Mouse (Mus musculus): ENCODE measurements around the gene Gm28557.
"Not testable (repeated sequence)": the region's sequence is repeated elsewhere in the genome, so short reads cannot be mapped to it uniquely, and the experiment has no call there.

Gm28557 gene

DNA sequence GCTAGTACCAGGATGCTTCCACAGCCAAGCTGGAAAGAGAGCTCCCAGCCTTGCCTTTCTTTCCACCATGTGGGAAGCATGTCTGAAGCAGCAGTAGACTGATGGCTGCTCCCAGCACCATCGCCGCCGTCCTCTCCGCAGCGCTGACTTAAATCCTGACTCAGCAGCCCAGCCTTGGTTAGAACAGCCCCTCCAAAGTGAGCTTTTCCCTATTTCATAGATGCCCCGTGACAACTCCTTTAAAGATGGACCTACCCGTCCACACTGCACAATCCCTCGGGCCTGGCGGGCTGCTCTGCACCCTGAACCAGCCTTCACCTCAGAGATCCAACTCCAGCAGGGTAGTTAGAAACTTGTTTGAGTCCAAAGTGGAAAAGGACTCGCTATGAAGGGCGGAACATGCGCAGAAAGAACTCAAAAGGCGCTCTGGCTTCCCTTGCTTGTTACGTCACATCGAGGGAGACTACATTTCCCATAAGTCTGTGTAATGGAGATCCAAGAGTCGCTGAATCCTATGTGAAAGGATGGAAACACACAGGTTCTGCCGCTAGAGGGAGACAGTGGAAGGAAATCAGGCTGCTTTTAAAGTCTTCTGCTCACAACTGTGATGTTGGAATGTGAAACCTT, at the start of gene Gm28557:
Gene Gm28557, minus strand, starts transcription at position 411 of the 627 bp plus-strand sequence.
- peak; percentile 98 for DNase-seq (ENCODE audit: low spot score)

DNA sequence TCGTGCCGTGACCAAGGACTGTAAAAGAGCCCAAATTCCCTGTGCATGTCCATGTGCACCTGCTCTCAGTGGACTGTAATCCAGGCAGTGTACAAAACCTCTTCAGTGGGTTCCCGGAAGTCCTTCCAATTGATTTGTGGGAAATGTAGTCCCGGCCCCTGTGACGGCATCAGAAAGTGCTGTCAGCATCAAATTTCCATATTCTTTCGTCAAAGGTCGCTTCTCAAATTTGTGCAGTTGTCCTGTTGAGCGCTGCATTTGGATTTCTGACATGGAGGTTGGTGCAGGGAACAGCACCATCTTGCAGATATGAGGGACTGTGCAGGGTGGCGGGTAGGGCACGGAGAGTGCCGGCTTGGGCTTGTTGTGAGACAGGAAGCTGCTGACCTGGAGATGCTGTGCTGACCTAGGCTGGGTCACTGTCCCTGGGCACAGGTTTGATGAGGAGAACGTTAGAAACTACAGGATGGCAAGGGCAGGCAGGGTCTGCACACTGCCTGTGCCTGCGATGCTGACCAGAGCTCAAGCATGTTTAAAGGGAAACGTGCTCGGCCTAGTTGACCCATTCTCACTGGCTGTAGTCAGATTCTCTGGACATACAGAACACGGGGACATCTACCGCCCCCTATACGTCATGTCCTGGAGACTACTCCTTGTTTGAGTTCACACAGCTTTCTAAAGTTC, 19.8 kb upstream of the Gm28557 start:
- DNase-seq (ENCODE audit: low spot score) = peak; percentile 86

DNA sequence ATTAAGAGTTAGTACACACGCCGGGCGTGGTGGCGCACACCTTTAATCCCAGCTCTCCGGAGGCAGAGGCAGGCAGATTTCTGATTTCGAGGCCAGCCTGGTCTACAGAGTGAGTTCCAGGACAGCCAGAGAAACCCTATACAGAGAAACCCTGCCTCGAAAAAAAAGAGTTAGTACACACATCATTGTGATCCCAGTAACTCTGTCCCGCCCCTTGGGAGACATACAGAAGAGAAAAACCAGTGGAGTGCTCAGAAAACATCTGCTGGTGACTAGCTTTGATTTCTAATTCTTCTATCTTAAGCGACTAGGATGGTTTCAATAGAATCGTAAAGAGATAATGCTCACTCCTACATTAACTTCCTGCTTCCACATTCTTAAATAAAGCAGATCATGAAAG, 19.1 kb upstream of the Gm28557 start:
- DNase-seq (ENCODE audit: low spot score) = not testable (repeated sequence)

DNA sequence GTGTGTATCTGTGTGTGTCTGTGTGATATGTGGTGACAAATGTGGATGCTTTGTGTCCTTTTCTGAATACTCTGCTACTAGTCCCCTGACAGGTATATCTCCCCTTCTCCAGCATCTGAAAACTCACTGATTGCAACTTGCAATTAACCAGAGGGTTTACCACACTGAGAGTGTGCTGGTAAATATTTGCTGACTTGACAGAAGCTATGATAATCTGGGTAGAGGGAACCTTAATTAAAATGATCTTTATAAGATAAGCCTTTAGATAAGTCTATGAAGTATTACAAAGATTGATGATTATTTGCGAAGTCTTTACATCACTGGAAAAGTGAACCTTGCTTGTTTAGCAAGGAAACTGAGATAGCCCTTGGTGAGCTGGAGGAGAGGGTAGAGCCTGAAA, 16.1 kb upstream of the Gm28557 start:
- no peak for DNase-seq (ENCODE audit: low spot score)

DNA sequence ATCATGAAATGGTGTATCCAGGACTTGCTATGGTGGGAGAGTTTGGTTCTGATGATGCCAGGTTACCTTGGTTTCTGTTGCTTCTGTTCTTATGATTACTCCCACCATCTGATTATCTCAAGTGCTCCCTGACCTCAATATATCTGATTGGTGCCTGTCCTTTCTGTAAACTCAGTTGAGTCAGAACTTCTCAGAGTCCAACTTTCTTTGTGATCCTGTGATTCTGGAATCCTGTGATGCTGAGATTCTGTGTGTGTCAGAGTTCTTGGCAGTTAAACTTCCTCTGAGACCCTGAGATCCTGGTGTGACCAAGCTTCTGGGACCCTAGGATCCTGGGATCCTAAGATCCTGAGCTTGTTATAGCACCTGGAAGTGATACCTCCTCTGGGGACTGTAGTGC, 13.0 kb upstream of the Gm28557 start, which contains the start of gene Zfp759:
Gene Zfp759, plus strand, starts transcription at position 301 of the 400 bp plus-strand sequence.
- not testable (repeated sequence) for DNase-seq (ENCODE audit: low spot score)

DNA sequence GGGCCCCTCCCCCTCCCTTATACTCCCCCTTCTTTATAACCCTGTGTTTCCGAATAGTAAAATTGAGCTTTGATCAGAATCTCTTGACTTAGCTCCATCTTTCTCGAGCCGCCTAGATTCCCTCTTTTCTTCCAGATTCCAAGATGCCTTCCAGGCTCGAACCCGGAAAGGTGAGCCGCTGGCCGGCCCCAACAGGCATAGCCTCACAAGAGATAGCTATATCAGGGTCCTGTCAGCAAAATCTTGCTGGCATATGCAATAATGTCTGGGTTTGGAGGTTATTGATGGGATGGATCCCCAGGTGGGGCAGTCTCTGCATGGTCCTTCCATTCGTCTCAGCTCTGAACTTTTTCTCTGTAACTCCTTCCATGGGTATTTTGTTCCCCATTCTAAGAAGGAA, 7.8 kb upstream of the Gm28557 start, which contains the start of gene Rslcan18:
Gene Rslcan18, minus strand, starts transcription at position 101 of the 400 bp plus-strand sequence.
- DNase-seq (ENCODE audit: low spot score) = not testable (repeated sequence)

DNA sequence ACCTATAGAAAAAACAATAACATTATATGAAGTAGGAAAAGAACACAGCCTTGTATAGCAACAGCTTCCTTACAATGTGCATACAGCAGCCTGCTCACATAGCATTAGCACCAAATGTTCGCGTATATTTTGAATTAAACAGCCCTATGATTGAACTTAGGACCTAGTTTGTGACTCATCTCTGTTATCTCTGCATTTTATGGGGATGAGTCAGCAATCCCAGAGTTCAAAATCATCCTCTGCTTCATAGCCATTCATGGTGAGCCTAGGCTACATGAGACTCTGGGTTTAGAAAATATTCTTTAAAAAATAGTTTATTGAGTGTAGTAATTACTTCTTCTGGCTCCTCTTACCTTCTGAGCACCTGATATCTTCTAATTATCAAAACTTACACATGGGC, 4.9 kb upstream of the Gm28557 start:
- no peak for DNase-seq (ENCODE audit: low spot score)

DNA sequence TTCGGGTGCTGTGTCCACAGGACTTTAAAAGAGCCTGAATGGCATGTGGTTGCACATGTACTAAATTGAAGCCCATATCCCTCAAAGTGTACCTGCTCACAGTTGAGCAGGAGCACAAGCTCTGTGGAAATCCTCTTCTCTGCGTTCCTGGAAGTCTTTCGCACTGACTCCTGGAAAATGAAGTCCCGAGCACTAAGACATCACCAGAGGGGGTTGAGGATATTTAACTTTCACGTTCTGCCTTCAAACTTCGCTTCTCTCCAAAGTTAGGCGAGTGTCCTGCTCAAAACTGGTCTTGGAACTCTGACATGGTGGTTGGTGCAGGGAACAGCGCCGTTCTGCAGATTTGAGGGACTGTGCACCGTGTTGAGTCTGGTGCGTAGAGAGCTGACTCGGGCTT, 3.7 kb upstream of the Gm28557 start:
- no peak for DNase-seq (ENCODE audit: low spot score)

DNA sequence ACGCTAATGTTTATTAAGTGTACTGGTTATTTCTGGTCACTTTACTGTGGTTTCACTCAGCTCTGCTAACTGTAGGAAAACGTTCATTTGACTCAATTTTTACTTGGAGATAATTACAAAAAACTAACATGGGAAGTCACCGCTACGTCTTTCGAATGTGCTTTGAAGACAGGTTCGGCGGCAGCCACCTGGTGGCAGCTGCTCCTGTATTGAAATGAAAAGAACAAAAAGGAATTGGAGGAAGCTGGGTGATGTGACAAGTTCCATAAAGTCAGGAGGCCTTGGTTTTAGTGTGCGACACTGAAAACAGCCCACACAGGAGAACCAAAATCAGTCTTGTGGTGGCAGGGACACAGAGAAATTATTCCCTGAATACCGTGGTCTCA, 410 bp upstream of the Gm28557 start:
- no peak for DNase-seq (ENCODE audit: low spot score)

DNA sequence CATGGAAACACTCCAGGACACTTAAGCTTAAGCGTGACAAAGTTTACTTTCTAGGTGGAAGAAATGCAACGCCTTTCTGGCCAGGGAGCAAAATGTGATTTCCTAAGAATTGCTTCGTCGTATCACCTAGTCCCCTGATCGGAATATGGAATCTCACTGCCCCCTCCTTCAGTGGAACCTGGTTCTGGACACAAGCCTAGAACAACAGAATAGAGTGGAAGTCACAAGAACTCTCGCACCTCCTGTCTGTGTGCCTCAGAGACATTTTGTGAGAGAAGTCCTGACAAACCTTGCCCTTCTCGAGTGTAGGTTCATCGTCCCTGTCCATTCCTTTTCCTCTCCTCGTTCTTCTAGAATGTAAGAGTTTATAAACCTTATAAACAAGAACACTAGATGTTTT, 723 bp downstream of the Gm28557 start:
- DNase-seq (ENCODE audit: low spot score) = peak; percentile 69

DNA sequence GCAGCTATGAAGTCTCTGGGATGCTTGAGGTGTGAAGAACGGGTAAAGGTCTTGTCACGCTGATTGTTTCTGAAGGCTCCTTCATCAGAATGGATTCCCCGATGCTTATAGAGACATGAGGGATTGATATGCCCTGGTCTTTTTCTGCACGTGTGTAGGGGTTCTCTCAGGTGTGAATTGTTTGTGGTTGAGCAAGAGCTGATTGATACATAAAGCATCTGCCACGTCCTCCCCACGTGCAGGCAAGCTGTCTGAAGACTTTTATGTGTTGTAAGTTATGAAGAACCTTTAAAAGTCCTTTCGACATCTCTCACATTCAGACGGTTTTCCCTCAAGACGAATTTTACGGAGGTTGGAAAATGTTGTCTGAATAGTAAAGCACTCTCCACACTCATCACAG, 10.5 kb downstream of the Gm28557 start, which contains the start of gene Zfp708:
Gene Zfp708, minus strand, starts transcription at position 101 of the 400 bp plus-strand sequence.
- no peak for DNase-seq (ENCODE audit: low spot score)

DNA sequence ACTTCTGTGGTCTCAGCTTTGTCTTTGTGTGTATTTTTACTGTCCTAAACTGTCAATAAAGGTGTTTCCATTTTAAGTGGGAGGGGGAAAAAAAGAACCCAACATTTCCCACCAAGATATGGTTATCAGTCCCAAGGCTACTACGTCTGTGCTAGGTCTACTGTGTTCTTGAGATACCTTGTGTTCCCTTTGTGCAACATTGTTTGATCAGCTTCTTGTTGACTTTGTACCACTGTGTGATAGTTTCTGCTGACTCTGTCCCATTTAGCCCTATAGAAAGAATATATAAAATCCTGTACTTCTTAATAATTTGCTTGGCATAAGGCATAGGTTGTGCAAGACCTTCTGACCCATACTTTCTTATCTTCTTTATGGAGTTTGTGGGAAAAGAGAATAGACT, 18.2 kb downstream of the Gm28557 start:
- DNase-seq (ENCODE audit: low spot score) = no peak

DNA sequence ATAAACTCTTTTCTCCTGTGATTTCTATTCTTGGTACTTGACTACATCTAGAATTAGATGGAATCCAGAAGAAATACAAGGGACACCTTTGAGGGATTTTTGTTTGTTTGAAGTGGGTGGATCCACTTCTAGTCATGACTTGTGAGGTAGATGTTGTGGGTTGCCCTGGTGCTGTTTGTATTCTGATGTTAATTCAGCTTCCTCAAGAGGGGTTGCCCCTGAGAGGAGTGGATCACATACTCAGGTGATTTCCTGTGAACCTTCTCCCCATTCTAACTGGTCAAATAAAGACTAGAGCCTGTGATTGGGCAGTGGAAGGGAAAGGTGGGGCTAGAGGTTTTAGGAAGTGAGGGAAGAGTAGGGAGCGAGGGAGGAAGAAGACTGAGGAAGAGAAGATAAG, 26.5 kb downstream of the Gm28557 start:
- no peak for DNase-seq (ENCODE audit: low spot score)

DNA sequence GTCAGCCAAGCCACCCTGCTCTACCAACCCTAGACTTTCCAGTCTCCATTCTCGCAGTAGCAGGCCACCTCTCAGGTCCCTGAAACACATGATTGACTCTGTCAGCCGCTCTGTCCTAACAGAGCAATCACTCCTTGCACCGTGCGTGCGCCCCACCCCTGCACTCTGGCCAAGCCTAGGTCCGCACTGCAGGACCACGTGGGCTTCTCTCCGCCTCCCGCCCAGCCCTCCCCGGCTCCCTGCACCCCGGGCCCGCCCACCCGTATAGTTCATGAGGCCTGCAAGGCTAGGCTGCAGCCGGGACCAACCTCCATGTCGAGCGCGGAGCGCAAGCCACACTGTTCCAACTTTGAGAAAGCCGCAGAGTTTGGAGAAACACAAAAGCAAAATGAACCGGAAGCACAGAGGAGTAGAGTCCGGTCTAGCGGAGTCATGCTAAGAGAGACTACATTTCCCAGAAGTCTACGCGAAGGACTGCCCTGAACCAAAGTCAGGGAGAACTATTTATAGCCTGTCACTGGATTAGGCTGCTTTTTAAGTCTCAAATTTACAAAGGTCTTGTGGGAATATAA, 27.2 kb downstream of the Gm28557 start:
- DNase-seq (ENCODE audit: low spot score) = peak; percentile 85

DNA sequence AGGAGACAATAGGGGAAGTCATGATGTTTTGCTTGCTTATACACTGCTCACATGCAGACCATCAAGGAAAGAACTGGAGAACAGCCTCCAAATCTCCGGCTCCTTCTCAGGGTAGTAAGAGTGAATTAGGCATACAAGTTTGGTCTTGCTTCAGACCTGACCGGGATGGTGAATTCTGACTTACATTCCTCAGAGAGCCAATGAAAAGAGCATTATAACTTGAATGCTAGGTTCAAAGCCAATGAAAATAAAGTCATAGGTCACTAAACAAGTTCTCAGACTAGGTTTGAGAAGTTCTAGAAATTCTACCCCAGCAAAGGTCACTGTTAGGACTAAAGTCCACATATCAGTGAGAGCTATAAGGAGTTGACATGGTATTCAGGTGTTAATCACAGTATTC, 31.2 kb downstream of the Gm28557 start:
- peak; percentile 24 for DNase-seq (ENCODE audit: low spot score)

DNA sequence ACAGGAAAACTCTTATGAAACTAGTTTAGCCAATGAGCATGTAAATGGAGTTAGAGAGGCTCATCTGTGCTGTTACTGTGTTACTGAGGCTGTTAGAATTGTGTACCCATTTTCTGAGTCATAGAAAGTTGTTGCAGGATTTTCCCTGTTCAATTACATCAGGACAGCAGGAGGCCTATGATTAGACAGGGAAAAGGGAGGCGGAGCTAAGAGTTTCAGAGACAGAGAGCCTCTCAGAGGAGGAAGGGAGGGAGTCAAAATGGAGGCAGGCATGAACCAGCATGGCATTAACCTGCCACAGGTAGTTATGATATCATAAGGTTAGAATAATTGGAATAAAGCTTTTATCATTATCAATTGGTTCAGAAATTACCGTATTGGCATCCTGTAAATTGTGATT, 35.6 kb downstream of the Gm28557 start:
- DNase-seq (ENCODE audit: low spot score) = no peak

DNA sequence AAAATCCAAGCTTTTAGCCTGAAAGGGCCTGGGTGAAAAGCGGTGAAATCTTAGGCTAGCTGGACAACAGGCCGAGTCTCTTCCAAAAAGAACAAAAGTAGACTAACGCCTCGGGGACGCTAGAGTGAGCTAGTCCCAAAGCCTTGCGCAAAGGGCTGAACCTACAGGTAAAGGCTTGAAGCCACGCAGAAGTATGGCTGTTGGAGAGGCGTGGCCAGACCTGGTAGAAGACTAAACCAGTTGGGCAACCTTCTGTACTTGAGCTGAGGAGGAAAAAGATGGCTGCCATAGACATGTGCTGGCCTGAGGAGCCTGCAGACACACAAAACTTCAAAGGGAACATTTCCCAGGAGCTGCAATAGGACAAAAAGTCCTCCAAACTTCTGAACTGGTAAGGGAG, 43.0 kb downstream of the Gm28557 start:
- no peak for DNase-seq (ENCODE audit: low spot score)

DNA sequence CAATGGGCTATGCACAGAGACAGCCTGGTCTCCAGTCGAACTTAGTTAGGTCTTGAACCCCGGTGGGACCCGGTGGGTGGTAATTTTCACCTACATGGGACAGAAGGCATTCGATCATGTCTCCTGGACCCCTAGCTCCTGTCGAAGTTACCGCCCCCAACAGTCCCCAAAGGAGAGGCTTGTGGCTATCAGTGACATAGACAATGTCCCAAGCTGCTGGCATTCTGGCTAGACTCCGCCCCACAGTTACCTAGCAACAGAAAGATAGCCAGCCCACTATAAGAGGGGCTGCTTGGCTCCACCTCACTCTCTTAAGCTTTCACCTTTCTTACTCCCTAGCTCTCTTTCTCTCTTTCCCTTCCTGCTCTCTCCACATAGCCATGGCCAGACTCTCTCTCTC, 46.0 kb downstream of the Gm28557 start:
- DNase-seq (ENCODE audit: low spot score) = no peak

DNA sequence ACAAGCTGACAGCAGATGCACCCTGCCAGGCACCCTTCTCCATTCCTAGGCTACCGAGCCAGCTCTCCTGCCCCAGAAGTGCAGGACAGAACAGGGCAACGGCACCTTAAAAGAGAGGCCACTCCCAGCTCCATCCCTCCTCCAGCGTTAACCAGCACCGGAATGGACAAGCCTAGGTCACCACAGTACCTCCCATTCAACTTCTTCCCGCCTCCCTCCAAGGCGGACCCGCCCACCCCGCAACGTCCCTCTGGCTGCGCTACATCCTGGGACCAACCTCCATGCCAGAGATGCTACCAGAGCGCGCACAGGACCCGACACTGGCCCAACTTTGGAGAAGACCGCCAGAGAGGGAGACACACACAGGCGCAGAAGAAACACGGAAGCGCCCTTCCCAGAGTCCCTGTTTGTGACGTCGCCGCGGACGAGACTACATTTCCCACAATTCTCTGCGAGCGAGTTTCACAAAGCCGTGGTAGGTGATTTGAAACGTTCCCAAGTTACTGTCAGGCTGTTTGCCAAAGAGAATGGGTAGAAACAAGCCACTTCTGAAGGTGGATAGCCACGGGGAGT, 47.5 kb downstream of the Gm28557 start, which contains the start of gene Zfp712:
Gene Zfp712, minus strand, starts transcription at position 385 of the 573 bp plus-strand sequence.
- DNase-seq (ENCODE audit: low spot score) = peak; percentile 97

DNA sequence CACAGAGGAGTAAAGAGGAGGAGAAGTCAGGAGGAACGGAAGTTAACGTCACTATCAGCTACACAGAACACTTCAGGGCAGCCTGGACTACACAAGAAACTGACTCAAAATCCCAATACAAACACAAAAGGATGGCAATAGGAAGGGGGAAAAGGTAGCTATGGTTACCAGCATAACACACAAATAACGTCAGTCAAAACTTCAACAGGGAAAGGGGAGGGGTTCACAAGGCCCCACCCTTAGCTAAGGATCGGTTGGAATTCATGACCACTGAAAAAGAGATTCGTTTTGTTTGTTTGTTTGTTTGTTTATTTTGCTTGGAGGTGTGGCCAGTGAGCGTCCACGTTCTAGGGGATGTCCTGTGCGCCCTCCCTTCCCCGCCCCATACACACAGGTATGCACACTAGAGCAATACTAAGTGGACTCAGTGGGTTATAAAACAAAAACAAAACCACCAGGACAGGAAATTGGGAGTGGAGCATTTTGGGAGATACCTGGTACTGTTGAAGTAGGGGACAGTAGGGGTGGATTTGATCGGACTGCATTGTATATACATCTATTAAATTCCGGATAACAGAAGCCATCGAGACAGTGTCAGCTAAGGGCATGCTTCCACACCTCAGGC, 48.1 kb downstream of the Gm28557 start:
- DNase-seq (ENCODE audit: low spot score) = peak; percentile 48

Data from adipocyte (in vitro differentiated cells).